Mouse (Mus musculus): Measurements from ENCODE around the gene Wdr48. TPM values are rescaled to one million over a fixed set of nuclear protein-coding genes. Genes with fewer than 3 reads are reported as not detected.

Gene Wdr48
- polyA plus RNA-seq, 1 experiment from 2014 or later: 75.6 TPM

DNA sequence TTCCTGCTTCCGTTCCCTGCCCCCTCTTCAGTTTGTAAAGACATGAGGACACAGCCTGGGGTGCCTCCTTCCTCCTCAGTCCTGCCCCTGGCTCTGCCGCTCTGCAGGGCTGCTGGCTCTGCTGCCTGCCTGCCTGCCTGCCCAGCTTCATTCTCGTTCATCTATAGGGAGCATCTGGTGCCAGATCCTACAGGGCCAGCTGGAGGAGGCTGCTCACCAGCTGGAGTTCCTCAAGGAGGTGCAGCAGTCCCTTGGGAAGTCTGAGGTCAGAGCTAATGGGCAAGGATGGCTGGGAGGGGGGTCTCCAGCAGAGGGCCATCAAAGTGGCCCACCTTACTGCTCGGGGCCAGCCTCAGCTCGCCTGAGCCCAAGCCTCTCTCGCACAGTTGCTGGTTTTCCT lies 55.8 kb downstream of the Wdr48 start:
- Histone ChIP-seq H3K27ac (replicated peaks; ENCODE audit: low read depth, low read length) (no peak overlapping the region), H3K27me3 (ENCODE audit: control insufficient read depth, insufficient read depth, low read length) (no peaks in the 10 kb centered on the region), H3K4me3 (replicated peaks; ENCODE audit: low read depth, low read length) (no peak overlapping the region), H3K9ac (replicated peaks; ENCODE audit: low read length) (no peak overlapping the region), H3K36me3 (ENCODE audit: control insufficient read depth, insufficient read depth, low read length) (no peaks in the 10 kb centered on the region), H3K4me2 (ENCODE audit: low read length) (no peak overlapping the region), H3K4me1 (ENCODE audit: control insufficient read depth, insufficient read depth, low read length) (no peaks in the 10 kb centered on the region), H3K9me3 (ENCODE audit: control insufficient read depth, low read length) (no peaks in the 10 kb centered on the region)
- ATAC-seq (ENCODE audit: low FRiP score, low TSS enrichment): no peak
- WGBS: 51% methylated on average over 6 of the region's 6 CpGs
- no peak for DNase-seq

DNA sequence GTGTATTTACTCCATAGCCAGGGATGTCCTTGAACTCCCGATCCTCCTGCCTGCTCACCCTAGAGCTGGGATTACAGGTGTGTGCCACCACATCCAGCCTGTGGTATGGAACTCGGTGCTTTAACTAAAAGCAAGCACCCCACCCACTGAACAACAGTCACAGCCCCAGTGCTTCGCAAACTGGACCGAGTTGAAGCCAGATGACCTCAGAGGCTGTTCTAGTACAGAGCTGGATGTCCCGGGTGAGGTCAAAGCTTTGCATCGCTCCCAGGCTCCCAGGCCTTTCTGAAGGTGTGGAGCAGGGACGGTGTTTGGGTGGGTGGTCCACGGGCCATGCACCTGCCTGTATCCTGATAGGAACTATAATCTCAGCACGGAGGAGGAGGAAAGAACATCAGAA lies 56.7 kb downstream of the Wdr48 start:
- no peak overlapping the region for H3K4me3 ChIP-seq (replicated peaks; ENCODE audit: low read depth, low read length)
- H3K4me1 ChIP-seq (ENCODE audit: control insufficient read depth, insufficient read depth, low read length): no peaks in the 10 kb centered on the region
- ATAC-seq (ENCODE audit: low FRiP score, low TSS enrichment): no peak
- H3K27me3 ChIP-seq (ENCODE audit: control insufficient read depth, insufficient read depth, low read length): no peaks in the 10 kb centered on the region
- H3K36me3 ChIP-seq (ENCODE audit: control insufficient read depth, insufficient read depth, low read length): no peaks in the 10 kb centered on the region
- H3K9ac ChIP-seq (replicated peaks; ENCODE audit: low read length): no peak overlapping the region
- no peak overlapping the region for H3K27ac ChIP-seq (replicated peaks; ENCODE audit: low read depth, low read length)
- H3K9me3 ChIP-seq (ENCODE audit: control insufficient read depth, low read length): no peaks in the 10 kb centered on the region
- H3K4me2 ChIP-seq (ENCODE audit: low read length): no peak overlapping the region
- no peak for DNase-seq
- 89% methylated on average over 9 of the region's 9 CpGs for WGBS

DNA sequence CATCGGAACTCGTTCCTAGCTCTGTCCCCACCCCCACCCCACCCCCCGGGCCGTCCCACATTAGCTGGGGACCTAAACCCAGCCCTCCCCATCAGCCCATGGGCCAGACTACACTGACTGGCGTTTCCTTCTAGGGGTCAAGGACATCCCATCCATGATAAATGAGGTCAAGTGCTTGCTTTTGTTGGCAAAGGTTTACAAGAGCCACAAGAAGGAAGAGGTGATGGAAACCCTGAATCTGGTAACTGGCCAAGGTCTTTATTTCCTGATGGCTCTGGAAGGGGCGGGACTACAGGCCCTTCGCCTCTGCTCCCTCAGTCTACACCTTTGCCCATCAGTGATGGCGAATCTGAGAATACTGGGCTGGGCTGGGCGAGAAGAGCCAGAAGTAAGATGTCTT lies 64.2 kb downstream of the Wdr48 start:
- Histone ChIP-seq H3K9ac (replicated peaks; ENCODE audit: low read length) (no peak overlapping the region), H3K27me3 (ENCODE audit: control insufficient read depth, insufficient read depth, low read length) (no peaks in the 10 kb centered on the region; the same call in 1 of the 2 replicates), H3K4me2 (ENCODE audit: low read length) (no peak overlapping the region), H3K36me3 (ENCODE audit: control insufficient read depth, insufficient read depth, low read length) (no peaks in the 10 kb centered on the region), H3K27ac (replicated peaks; ENCODE audit: low read depth, low read length) (no peak overlapping the region), H3K4me1 (ENCODE audit: control insufficient read depth, insufficient read depth, low read length) (no peaks in the 10 kb centered on the region), H3K9me3 (ENCODE audit: control insufficient read depth, low read length) (no peaks in the 10 kb centered on the region), H3K4me3 (replicated peaks; ENCODE audit: low read depth, low read length) (no peak overlapping the region)
- no peak for ATAC-seq (ENCODE audit: low FRiP score, low TSS enrichment)
- 81% methylated on average over 9 of the region's 9 CpGs for WGBS
- no peak for DNase-seq

DNA sequence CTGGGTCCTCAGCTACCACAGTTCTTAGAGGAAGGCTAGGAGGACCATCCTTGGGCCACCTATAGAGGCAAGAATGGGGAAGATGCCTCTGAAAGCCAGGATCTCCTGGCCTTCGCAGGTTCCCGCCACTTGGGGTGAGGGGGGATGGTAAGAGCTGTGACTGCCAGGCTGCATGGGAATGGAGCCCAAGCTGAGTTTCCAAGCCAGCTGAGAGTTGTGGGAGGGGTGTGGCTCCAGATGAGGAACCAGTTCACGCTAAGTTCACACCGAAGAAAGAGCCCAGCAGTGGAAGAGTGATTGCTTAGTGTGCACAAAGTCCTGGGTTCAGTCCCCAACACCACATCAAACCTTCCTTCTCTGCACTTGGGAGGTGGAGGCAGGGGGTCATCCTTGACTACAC lies 67.5 kb downstream of the Wdr48 start:
- no peak for DNase-seq
- no peaks in the 10 kb centered on the region for H3K9me3 ChIP-seq (ENCODE audit: control insufficient read depth, low read length)
- H3K9ac ChIP-seq (replicated peaks; ENCODE audit: low read length): no peak overlapping the region
- H3K36me3 ChIP-seq (ENCODE audit: control insufficient read depth, insufficient read depth, low read length): no peaks in the 10 kb centered on the region
- H3K4me1 ChIP-seq (ENCODE audit: control insufficient read depth, insufficient read depth, low read length): no peaks in the 10 kb centered on the region
- H3K27ac ChIP-seq (replicated peaks; ENCODE audit: low read depth, low read length): no peak overlapping the region
- WGBS: 79% methylated on average over 4 of the region's 4 CpGs
- H3K27me3 ChIP-seq (ENCODE audit: control insufficient read depth, insufficient read depth, low read length): no peaks in the 10 kb centered on the region; the same call in 1 of the 2 replicates
- ATAC-seq (ENCODE audit: low FRiP score, low TSS enrichment): no peak
- no peak overlapping the region for H3K4me2 ChIP-seq (ENCODE audit: low read length)
- H3K4me3 ChIP-seq (replicated peaks; ENCODE audit: low read depth, low read length): no peak overlapping the region

DNA sequence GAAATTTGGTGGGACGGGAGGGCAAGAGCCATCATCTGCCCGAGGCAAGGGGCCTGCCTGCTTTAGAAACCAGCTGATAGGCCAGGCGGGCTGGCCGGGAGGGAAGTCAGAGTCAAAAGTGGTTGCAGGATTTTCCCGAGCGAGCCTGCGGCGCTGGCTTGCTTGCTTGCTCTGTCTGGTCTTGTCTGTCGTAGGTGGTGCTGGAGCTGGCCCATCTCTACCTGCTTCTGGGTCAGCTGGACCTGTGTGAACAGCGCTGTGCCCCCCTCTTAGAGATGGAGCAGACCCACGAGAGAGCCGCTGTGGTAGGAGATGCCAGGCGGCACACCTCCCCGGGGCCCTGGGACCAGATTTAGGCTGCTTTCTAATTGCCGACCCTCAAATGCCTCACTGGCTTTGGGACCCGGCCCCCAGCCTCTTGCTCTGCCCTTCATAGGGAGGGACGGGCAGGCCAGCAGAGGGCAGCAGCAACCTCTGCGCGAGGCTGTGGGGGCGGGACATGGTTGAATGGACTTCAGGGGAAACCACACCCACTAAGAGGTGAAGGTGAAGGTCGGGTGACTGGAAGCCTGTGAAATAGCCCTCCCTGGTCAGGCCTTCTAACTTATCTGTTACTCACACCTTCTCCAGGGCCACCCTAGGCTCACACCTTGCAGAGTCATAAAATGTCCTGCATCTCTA lies 68.4 kb downstream of the Wdr48 start:
- Histone ChIP-seq H3K4me3 (replicated peaks; ENCODE audit: low read depth, low read length) (no peak overlapping the region), H3K9ac (replicated peaks; ENCODE audit: low read length) (no peak overlapping the region), H3K9me3 (ENCODE audit: control insufficient read depth, low read length) (no peaks in the 10 kb centered on the region), H3K27me3 (ENCODE audit: control insufficient read depth, insufficient read depth, low read length) (no peaks in the 10 kb centered on the region; the same call in 1 of the 2 replicates), H3K4me1 (ENCODE audit: control insufficient read depth, insufficient read depth, low read length) (no peaks in the 10 kb centered on the region), H3K4me2 (ENCODE audit: low read length) (no peak overlapping the region; the same call in 1 of the 2 replicates), H3K27ac (replicated peaks; ENCODE audit: low read depth, low read length) (no peak overlapping the region), H3K36me3 (ENCODE audit: control insufficient read depth, insufficient read depth, low read length) (no peaks in the 10 kb centered on the region)
- ATAC-seq (ENCODE audit: low FRiP score, low TSS enrichment) (no peak), DNase-seq (peak; percentile 69)
- WGBS: 12% methylated on average over 21 of the region's 21 CpGs

DNA sequence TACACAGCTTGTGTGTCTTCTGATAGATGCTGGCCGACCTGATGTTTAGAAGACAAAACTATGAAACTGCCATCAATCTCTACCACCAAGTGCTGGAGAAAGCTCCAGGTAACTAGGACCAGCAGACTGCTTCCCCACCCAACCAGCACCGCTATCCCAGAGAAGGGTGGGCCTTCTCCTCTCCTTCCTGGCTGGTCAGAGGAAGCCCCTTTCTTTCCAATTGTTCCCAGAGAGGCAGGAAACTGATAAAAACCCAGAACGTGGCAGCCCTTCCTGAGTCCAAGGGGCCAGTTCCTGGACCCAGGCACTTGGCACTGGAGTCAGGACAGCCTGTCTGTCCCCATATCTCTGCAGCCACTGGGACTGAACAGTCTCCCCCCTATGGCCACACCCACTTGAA lies 69.5 kb downstream of the Wdr48 start:
- Histone ChIP-seq H3K27ac (replicated peaks; ENCODE audit: low read depth, low read length) (no peak overlapping the region), H3K9ac (replicated peaks; ENCODE audit: low read length) (no peak overlapping the region), H3K9me3 (ENCODE audit: control insufficient read depth, low read length) (no peaks in the 10 kb centered on the region), H3K36me3 (ENCODE audit: control insufficient read depth, insufficient read depth, low read length) (no peaks in the 10 kb centered on the region), H3K27me3 (ENCODE audit: control insufficient read depth, insufficient read depth, low read length) (no peaks in the 10 kb centered on the region; the same call in 1 of the 2 replicates), H3K4me1 (ENCODE audit: control insufficient read depth, insufficient read depth, low read length) (no peaks in the 10 kb centered on the region), H3K4me2 (ENCODE audit: low read length) (no peak overlapping the region), H3K4me3 (replicated peaks; ENCODE audit: low read depth, low read length) (no peak overlapping the region)
- ATAC-seq (ENCODE audit: low FRiP score, low TSS enrichment) (no peak), DNase-seq (no peak)
- WGBS: 85% methylated on average over 3 of the region's 3 CpGs

DNA sequence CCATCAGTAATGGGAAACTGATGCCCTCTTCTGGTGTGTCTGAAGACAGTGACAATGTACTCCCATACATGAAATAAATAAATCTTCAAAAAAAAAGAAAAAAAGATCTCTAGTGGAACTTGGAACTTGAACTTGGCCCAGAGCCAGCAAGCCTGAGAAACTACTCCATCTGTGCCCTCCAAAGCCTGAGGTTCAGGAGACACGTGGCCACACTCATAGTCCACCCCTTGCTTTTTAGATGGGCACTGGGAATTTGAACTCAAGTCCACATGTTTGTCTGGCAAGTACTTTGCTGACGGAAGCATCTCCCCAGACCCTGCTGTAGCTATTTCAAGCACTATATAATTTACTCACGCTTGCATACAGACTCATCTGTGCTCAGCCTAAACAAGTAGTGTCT lies 70.5 kb downstream of the Wdr48 start:
- Histone ChIP-seq H3K4me2 (ENCODE audit: low read length) (no peak overlapping the region), H3K4me3 (replicated peaks; ENCODE audit: low read depth, low read length) (no peak overlapping the region)

DNA sequence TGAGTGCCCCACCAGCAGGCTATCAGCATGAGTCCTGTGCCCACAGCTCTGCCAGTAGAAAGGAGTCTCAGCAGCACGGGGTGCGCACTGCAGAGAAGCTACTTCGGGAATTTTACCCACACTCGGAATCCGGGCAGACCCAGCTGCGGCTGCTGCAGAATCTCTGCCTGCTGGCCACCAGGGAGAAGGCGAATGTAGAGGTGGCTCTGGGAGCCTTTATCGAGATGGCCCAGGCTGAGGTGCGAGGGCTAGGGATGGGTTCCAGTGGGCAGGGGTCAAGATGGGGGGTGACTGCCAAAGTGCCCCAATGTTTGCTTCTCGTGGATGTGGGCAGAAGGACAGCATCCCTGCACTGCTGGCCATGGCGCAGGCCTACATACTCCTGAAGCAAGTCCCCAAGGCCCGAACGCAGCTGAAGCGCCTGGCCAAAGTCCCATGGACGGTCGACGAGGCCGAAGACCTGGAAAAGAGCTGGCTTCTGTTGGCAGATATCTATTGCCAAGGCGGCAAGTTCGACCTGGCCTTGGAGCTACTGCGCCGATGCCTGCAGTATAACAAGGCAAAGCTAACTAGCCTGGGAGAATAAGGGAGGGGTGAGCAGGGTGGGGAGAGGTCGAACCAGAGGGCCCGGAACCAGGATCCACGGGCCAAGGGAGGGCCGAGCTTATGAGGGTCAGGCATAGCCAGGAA lies 71.7 kb downstream of the Wdr48 start:
- DNase-seq (no peak), ATAC-seq (ENCODE audit: low FRiP score, low TSS enrichment) (no peak)
- WGBS: 89% methylated on average over 26 of the region's 26 CpGs

More for the DNA sequence above, 70.5 kb downstream of the Wdr48 start:
- ATAC-seq (ENCODE audit: low FRiP score, low TSS enrichment): no peak
- no peaks in the 10 kb centered on the region for H3K36me3 ChIP-seq (ENCODE audit: control insufficient read depth, insufficient read depth, low read length)
- no peaks in the 10 kb centered on the region for H3K4me1 ChIP-seq (ENCODE audit: control insufficient read depth, insufficient read depth, low read length)
- H3K9me3 ChIP-seq (ENCODE audit: control insufficient read depth, low read length): no peaks in the 10 kb centered on the region
- no peak overlapping the region for H3K27ac ChIP-seq (replicated peaks; ENCODE audit: low read depth, low read length)
- WGBS: 80% methylated on average over 3 of the region's 3 CpGs
- H3K9ac ChIP-seq (replicated peaks; ENCODE audit: low read length): no peak overlapping the region
- H3K27me3 ChIP-seq (ENCODE audit: control insufficient read depth, insufficient read depth, low read length): no peaks in the 10 kb centered on the region; the same call in 1 of the 2 replicates
- DNase-seq: no peak

DNA sequence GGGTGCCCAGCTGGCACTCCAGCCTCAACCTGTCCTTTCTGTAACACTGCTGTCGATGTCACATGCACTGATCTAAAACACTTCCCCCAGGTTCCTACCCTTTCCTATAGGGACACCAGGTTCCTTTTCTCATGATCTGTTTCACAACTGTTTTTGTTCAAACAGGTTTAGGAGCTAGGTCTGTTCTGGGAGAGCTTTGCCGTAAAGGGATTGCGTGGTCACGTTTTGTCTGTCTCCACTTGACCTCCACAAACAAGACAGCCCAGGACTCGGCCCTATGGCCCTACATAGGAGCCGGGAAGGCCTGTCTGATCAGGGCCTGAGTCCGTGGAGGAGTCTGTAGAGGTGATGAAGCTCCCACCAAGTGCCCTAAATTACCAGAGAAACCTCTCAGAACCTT lies 75.1 kb downstream of the Wdr48 start:
- Histone ChIP-seq H3K9me3 (ENCODE audit: control insufficient read depth, low read length) (no peaks in the 10 kb centered on the region), H3K27ac (replicated peaks; ENCODE audit: low read depth, low read length) (no peak overlapping the region), H3K4me3 (replicated peaks; ENCODE audit: low read depth, low read length) (no peak overlapping the region), H3K36me3 (ENCODE audit: control insufficient read depth, insufficient read depth, low read length) (no peaks in the 10 kb centered on the region), H3K27me3 (ENCODE audit: control insufficient read depth, insufficient read depth, low read length) (no peaks in the 10 kb centered on the region), H3K4me1 (ENCODE audit: control insufficient read depth, insufficient read depth, low read length) (0 out of 2 replicates have a peak, but pooled peaks cover 6% of the 10 kb centered on the region), H3K4me2 (ENCODE audit: low read length) (no peak overlapping the region), H3K9ac (replicated peaks; ENCODE audit: low read length) (no peak overlapping the region)
- ATAC-seq (ENCODE audit: low FRiP score, low TSS enrichment) (no peak), DNase-seq (no peak)
- WGBS: 91% methylated on average over 7 of the region's 7 CpGs

More for the DNA sequence above, 71.7 kb downstream of the Wdr48 start:
- H3K27ac ChIP-seq (replicated peaks; ENCODE audit: low read depth, low read length): no peak overlapping the region
- no peak overlapping the region for H3K9ac ChIP-seq (replicated peaks; ENCODE audit: low read length)
- 0 out of 2 replicates have a peak, but pooled peaks cover 6% of the 10 kb centered on the region for H3K4me1 ChIP-seq (ENCODE audit: control insufficient read depth, insufficient read depth, low read length)
- no peaks in the 10 kb centered on the region for H3K36me3 ChIP-seq (ENCODE audit: control insufficient read depth, insufficient read depth, low read length)
- H3K27me3 ChIP-seq (ENCODE audit: control insufficient read depth, insufficient read depth, low read length): no peaks in the 10 kb centered on the region; the same call in 1 of the 2 replicates
- no peak overlapping the region for H3K4me3 ChIP-seq (replicated peaks; ENCODE audit: low read depth, low read length)
- H3K9me3 ChIP-seq (ENCODE audit: control insufficient read depth, low read length): no peaks in the 10 kb centered on the region
- no peak overlapping the region for H3K4me2 ChIP-seq (ENCODE audit: low read length)

Data from midbrain, embryonic 14.5 days (tissue).